Mouse (Mus musculus) cerebellum, postnatal 4 days (tissue): Measurements from ENCODE around the gene Coq10a.
A peak's percentile ranks its signal among the peaks of the same experiment; 100 is the strongest.

ENCODE experiments used
- DNase-seq, 2 experiments: peaks; one replicate each; pipeline ENCODE4 v3.0.0; 2022; ENCODE audit warnings: low spot score in 2 of 2, mixed read lengths in 1 of 2

Gene Coq10a

GRCm38 (mm10) chr10:128368402-128369217 is at the start of gene Coq10a:
Gene Coq10a (minus strand): TSS chr10:128368997.
- peak; percentile 79 to 88 for DNase-seq

- no peak for DNase-seq
Measured at GRCm38 (mm10) chr10:128414848-128415247, 46.1 kb upstream of the Coq10a start.

GRCm38 (mm10) chr10:128413076-128413475 is 44.3 kb upstream of the Coq10a start:
- no peak for DNase-seq

- no peak for DNase-seq
Measured at GRCm38 (mm10) chr10:128412558-128412957, 43.8 kb upstream of the Coq10a start.

GRCm38 (mm10) chr10:128412055-128412381 is 43.2 kb upstream of the Coq10a start:
- peak in 1 of 2 experiments; percentile 47 for DNase-seq

- DNase-seq = peak; percentile 90 to 96
Measured at GRCm38 (mm10) chr10:128411211-128412054, 42.6 kb upstream of the Coq10a start, which contains the start of the genes Nabp2 and Rnf41. Gene Nabp2 (minus strand): TSS chr10:128411492. Gene Rnf41 (plus strand): TSS chr10:128411657.

- DNase-seq = no peak
Measured at GRCm38 (mm10) chr10:128410560-128410845, 41.7 kb upstream of the Coq10a start.

- peak; percentile 94 to 95 for DNase-seq
Measured at GRCm38 (mm10) chr10:128409692-128410559, 41.1 kb upstream of the Coq10a start.

GRCm38 (mm10) chr10:128408591-128409535 is 40.1 kb upstream of the Coq10a start:
- DNase-seq = peak in 1 of 2 experiments; percentile 44

- DNase-seq = no peak
Measured at GRCm38 (mm10) chr10:128403931-128404330, 35.1 kb upstream of the Coq10a start.

- no peak for DNase-seq
Measured at GRCm38 (mm10) chr10:128401638-128402037, 32.8 kb upstream of the Coq10a start.

- DNase-seq = no peak
Measured at GRCm38 (mm10) chr10:128401056-128401455, 32.3 kb upstream of the Coq10a start, which contains the start of gene Slc39a5. Gene Slc39a5 (minus strand): TSS chr10:128401229.

- DNase-seq = no peak
Measured at GRCm38 (mm10) chr10:128400338-128400737, 31.5 kb upstream of the Coq10a start.

- no peak for DNase-seq
Measured at GRCm38 (mm10) chr10:128397466-128397865, 28.7 kb upstream of the Coq10a start.

GRCm38 (mm10) chr10:128396716-128397264 is 28.0 kb upstream of the Coq10a start:
- no peak for DNase-seq

GRCm38 (mm10) chr10:128396017-128396673 is 27.3 kb upstream of the Coq10a start:
- DNase-seq = no peak

- DNase-seq = no peak
Measured at GRCm38 (mm10) chr10:128391850-128392249, 23.1 kb upstream of the Coq10a start.

- DNase-seq = no peak
Measured at GRCm38 (mm10) chr10:128390366-128390765, 21.6 kb upstream of the Coq10a start.

GRCm38 (mm10) chr10:128389570-128389969 is 20.8 kb upstream of the Coq10a start:
- peak in 1 of 2 experiments; percentile 2 for DNase-seq

- peak in 1 of 2 experiments; percentile 1 for DNase-seq
Measured at GRCm38 (mm10) chr10:128388941-128389340, 20.1 kb upstream of the Coq10a start.
